Mouse (Mus musculus): ENCODE measurements around the gene Hs3st6.
A peak's percentile ranks its signal among the peaks of the same experiment; 100 is the strongest.
"Not testable (repeated sequence)": the region's sequence is repeated elsewhere in the genome, so short reads cannot be mapped to it uniquely, and the experiment has no call there.

Gene Hs3st6

GRCm38 (mm10) chr17:24752415-24753394, at the start of gene Hs3st6:
Gene Hs3st6 (plus strand): TSS chr17:24752988.
- peak; percentile 60 for DNase-seq (ENCODE audit: low spot score)

- DNase-seq (ENCODE audit: low spot score): no peak
Measured at GRCm38 (mm10) chr17:24705821-24706220, 47.0 kb upstream of the Hs3st6 start.

GRCm38 (mm10) chr17:24706982-24707800, 45.6 kb upstream of the Hs3st6 start, which contains the start of gene Tbl3:
Gene Tbl3 (minus strand): TSS chr17:24707660.
- DNase-seq (ENCODE audit: low spot score): peak; percentile 96

GRCm38 (mm10) chr17:24707801-24708425, 44.9 kb upstream of the Hs3st6 start:
- DNase-seq (ENCODE audit: low spot score): peak; percentile 46

- peak; percentile 64 for DNase-seq (ENCODE audit: low spot score)
Measured at GRCm38 (mm10) chr17:24708646-24709045, 44.1 kb upstream of the Hs3st6 start.

GRCm38 (mm10) chr17:24715556-24715955, 37.2 kb upstream of the Hs3st6 start:
- no peak for DNase-seq (ENCODE audit: low spot score)

GRCm38 (mm10) chr17:24716166-24716682, 36.6 kb upstream of the Hs3st6 start:
- DNase-seq (ENCODE audit: low spot score): no peak

- no peak for DNase-seq (ENCODE audit: low spot score)
Measured at GRCm38 (mm10) chr17:24717943-24718342, 34.8 kb upstream of the Hs3st6 start, which contains the start of the genes Rnf151 and Rps2. Gene Rnf151 (minus strand): TSS chr17:24718063. Gene Rps2 (plus strand): TSS chr17:24718116.

GRCm38 (mm10) chr17:24718938-24719337, 33.9 kb upstream of the Hs3st6 start:
- DNase-seq (ENCODE audit: low spot score): not testable (repeated sequence)

GRCm38 (mm10) chr17:24719494-24720222, 33.1 kb upstream of the Hs3st6 start:
- DNase-seq (ENCODE audit: low spot score): peak; percentile 99

- peak; percentile 15 for DNase-seq (ENCODE audit: low spot score)
Measured at GRCm38 (mm10) chr17:24720616-24721015, 32.2 kb upstream of the Hs3st6 start.

- not testable (repeated sequence) for DNase-seq (ENCODE audit: low spot score)
Measured at GRCm38 (mm10) chr17:24721383-24721955, 31.3 kb upstream of the Hs3st6 start.

- DNase-seq (ENCODE audit: low spot score): peak; percentile 24
Measured at GRCm38 (mm10) chr17:24722220-24722924, 30.4 kb upstream of the Hs3st6 start.

- peak; percentile 35 for DNase-seq (ENCODE audit: low spot score)
Measured at GRCm38 (mm10) chr17:24723122-24723880, 29.5 kb upstream of the Hs3st6 start.

- no peak for DNase-seq (ENCODE audit: low spot score)
Measured at GRCm38 (mm10) chr17:24723881-24724180, 29.0 kb upstream of the Hs3st6 start.

GRCm38 (mm10) chr17:24724184-24724583, 28.6 kb upstream of the Hs3st6 start, which contains the start of gene Ndufb10:
Gene Ndufb10 (minus strand): TSS chr17:24724478.
- peak; percentile 98 for DNase-seq (ENCODE audit: low spot score)

- DNase-seq (ENCODE audit: low spot score): no peak
Measured at GRCm38 (mm10) chr17:24725637-24726390, 27.0 kb upstream of the Hs3st6 start.

- DNase-seq (ENCODE audit: low spot score): no peak
Measured at GRCm38 (mm10) chr17:24727618-24728017, 25.2 kb upstream of the Hs3st6 start, which contains the start of gene Rpl3l. Gene Rpl3l (plus strand): TSS chr17:24727820.
